Mouse (Mus musculus) Patski (cell line): ENCODE measurements at regions not wholly inside any gene's neighbourhood (a gene's known extent, or its start where the extent isn't known, plus 50 kb on each side); places are given as distances from the start of the nearest gene placed in this dataset.

Source experiments
- ATAC-seq: fragments of 100-300 bp; one replicate; pipeline ENCODE4 v1.8.0; 2021
- CTCF ChIA-PET: fragments of 350-600 bp; sonication (Branson Sonifier 250); formaldehyde crosslinking; loops from one replicate; lab custom pipeline; 2022; ENCODE audit warnings: inconsistent platforms; lab: Charles Lee
- POLR2A ChIA-PET: fragments of 350-600 bp; sonication (Branson Sonifier 250); formaldehyde crosslinking; loops from one replicate; lab custom pipeline; 2022; ENCODE audit warnings: antibody characterized with exemption, inconsistent platforms; lab: Charles Lee
- DNase-seq: peaks from one replicate; pipeline ENCODE4 v3.0.0-alpha.2; 2011; ENCODE audit warnings: low read depth, low spot score
- H3K27me3 ChIP-seq: fragments of 371-371 bp; one replicate; pipeline ENCODE4 v1.5.1; 2021
- CTCF ChIP-seq: fragments of 100-300 bp; IDR thresholded peaks from one replicate; pipeline ENCODE4 v1.5.1; 2021
- in situ Hi-C: fragments of 300-500 bp; cut with MboI; formaldehyde crosslinking; loops from 3 replicates; pipeline ENCODE4 v1.11.1; 2018; ENCODE audit warnings: low pct_unique_long_range_greater_than_20kb, mixed read lengths

DNA sequence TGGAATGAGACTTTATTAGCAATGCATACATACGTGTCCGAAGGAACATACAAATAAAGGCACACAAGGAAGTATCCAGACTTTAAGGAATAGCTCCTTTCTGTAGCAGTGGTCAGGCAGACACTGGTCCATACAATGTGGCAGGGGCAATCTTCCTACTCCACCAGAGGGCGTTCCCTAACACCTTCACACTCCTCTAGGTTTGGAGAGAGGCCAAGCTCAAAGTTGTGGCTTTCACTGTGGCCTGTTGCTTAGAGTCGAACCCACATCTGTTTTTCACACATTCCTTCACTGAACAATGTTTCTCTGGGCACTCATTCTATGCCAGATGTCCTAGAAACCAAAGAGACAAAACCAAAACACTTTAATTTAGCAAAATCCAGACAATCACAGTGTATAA, 178.4 kb upstream of the Ttc29 start:
- ChIA-PET POLR2A (no interaction called here), CTCF (no interaction called here)
- H3K27me3 ChIP-seq: peaks cover 4% of the 10 kb centered on the region
- DNase-seq: no peak
- ATAC-seq: no peak
- TF ChIP-seq CTCF: no peak
- in situ Hi-C loops: no loop called here

DNA sequence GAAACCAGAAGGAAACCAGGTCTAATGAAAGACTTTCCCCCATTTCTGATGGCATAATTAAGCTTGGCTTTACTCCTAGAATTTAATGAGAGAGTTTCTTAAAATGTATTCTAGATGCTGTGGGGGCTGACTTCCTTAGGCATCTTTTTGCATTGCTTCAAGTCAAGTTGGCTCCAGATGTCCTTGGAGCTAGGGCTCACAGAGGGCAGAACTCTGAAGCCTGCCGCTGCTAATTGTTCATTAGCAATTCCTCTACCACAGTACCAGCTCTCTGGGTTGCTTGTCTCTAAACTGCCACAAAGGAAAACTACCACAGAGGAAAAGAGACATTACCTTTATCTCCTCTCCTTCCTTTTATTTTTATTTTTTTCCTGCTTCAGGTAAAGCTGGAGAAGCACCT, 175.9 kb upstream of the Ttc29 start:
- POLR2A ChIA-PET: no interaction called here
- TF ChIP-seq CTCF: no peak
- in situ Hi-C loops: no loop called here
- peaks cover 4% of the 10 kb centered on the region for H3K27me3 ChIP-seq
- DNase-seq: no peak
- CTCF ChIA-PET: no interaction called here
- no peak for ATAC-seq

DNA sequence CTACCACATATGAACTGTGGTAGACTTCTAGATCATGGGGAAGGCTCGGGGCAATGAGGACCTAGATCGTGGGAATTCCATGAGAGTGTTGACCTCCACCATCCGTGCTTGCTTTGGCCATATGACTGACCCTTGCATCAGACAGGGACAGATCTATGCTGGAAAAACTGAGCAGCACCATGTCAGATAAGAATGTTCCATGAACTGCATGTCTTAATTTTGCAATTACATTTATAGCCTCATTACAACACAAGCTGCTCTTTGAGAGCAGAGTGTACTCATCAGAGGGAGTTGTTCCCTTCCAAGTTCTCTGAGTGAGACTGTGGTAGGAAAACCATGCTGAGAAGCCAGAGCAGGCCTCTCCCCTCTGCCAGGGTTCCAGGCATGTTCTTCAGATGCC, 166.4 kb upstream of the Ttc29 start:
- peaks cover 14% of the 10 kb centered on the region for H3K27me3 ChIP-seq
- no peak for DNase-seq
- in situ Hi-C loops: no loop called here
- TF ChIP-seq CTCF: no peak
- ChIA-PET CTCF (no interaction called here), POLR2A (no interaction called here)
- ATAC-seq: no peak

DNA sequence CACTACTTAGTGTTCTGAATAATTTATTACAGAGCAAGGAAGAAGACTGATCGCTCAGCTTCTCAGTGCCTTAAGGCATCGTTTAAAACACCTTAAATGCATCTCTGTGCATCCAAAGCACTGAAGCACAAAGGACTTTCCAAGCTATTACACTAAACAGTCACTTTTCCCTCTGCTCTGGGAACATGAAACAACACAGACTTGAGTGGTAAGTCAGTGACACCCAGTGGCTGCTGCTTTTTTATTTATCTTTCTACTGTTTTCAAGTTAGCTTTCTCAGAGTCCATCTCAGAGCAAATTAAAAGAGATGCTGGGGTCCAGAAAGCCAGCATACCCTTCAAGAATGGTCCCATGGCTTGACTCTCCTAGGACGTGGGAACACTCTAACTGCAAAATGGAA, 162.3 kb upstream of the Ttc29 start:
- ChIA-PET POLR2A (no interaction called here), CTCF (no interaction called here)
- DNase-seq (no peak), ATAC-seq (no peak)
- H3K27me3 ChIP-seq: peaks cover 21% of the 10 kb centered on the region
- in situ Hi-C loops: loop anchor here (25.0 kb wide), 2 partner anchors 837 to 1537 kb away; no protein-coding TSS in a partner anchor
- no peak for TF ChIP-seq CTCF

- DNase-seq: no peak
- no peak for TF ChIP-seq CTCF
- CTCF ChIA-PET: no interaction called here
- POLR2A ChIA-PET: no interaction called here
- in situ Hi-C loops: loop anchor here (25.0 kb wide), 2 partner anchors 833 to 1533 kb away; no protein-coding TSS in a partner anchor
- H3K27me3 ChIP-seq: peaks cover 18% of the 10 kb centered on the region
- no peak for ATAC-seq
These were observed 158.7 kb upstream of the Ttc29 start for GRCm38 (mm10) chr8:78054435-78054834.

- ATAC-seq (no peak), DNase-seq (no peak)
- no peak for TF ChIP-seq CTCF
- ChIA-PET CTCF (no interaction called here), POLR2A (no interaction called here)
- peaks cover 18% of the 10 kb centered on the region for H3K27me3 ChIP-seq
- in situ Hi-C loops: loop anchor here (25.0 kb wide), 2 partner anchors 832 to 1532 kb away; no protein-coding TSS in a partner anchor
These were observed 158.2 kb upstream of the Ttc29 start for GRCm38 (mm10) chr8:78054920-78055319.

- POLR2A ChIA-PET: no interaction called here
- in situ Hi-C loops: loop anchor here (25.0 kb wide), 2 partner anchors 832 to 1532 kb away; no protein-coding TSS in a partner anchor
- CTCF ChIA-PET: no interaction called here
- no peak for DNase-seq
- H3K27me3 ChIP-seq: peaks cover 15% of the 10 kb centered on the region
- ATAC-seq: no peak
- TF ChIP-seq CTCF: no peak
These were observed 157.6 kb upstream of the Ttc29 start for GRCm38 (mm10) chr8:78055531-78055930.

DNA sequence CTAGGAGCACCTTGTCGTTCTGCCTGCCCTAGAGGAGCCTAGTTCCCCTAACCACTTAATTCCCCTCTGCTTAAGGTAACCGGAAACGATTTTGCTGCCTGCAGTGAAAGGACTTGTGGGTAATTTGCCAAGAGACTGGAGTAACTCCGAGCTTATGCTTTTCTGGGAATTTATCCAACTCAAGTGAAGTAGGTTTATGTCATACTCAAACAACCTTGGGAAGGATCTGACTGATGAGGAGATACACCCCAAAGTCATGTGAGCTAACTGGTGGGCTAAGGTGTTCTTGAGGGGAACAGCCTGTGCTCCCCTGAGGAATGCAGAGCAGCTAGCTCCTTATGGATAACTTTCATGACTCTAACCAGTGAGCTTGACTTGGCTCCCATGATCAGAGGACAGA, 155.7 kb upstream of the Ttc29 start:
- peaks cover 10% of the 10 kb centered on the region for H3K27me3 ChIP-seq
- no peak for TF ChIP-seq CTCF
- in situ Hi-C loops: loop anchor here (25.0 kb wide), 2 partner anchors 830 to 1530 kb away; no protein-coding TSS in a partner anchor
- DNase-seq: no peak
- ATAC-seq: no peak
- CTCF ChIA-PET: no interaction called here
- POLR2A ChIA-PET: no interaction called here

DNA sequence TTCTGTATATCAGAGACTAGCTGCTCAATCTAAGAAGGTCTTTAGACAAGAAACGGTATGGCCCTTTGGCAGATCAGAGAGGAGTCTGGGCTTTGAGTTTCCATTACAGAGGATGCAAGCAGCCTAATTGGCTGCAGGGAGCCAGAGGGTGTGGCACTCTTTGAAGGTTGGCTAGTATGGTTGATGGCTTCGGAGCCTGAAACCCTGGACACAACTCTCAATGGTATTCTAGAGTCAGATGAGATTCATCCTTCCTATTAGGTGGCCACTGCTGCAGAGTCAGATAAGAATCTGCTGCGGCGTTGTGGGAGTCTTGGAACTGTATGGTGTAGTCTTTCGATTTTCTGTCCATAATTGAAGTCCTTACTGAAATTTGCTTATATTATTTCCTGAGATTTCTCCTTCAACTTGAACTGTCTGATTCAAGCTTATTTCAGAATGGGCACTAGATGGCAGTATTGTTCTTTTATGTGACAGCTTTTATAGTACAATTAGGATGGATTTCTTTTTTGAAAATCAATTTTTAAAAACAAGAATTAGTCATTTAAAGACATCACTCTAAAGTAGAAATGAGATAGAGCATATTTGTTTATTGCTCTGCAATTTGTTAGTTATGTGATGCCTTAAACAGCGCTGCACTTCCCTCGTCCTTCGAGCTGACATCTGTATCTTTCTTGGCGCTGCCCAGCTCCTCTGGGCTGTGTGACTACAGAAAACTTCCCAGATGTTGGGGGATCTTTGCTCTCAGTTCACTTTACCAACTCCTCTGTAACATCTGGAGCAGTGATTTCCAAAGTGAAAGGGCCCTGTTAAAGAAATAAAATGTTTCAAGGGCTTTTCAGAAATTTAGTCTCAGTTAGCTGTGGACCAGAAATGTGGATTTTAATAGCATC, 151.0 kb upstream of the Ttc29 start:
- CTCF ChIA-PET: interaction anchor here (0.7 to 1.4 kb wide), 5 partner anchors 58 to 1521 kb away, joined by 3 to 4 read pairs (median 3); no protein-coding TSS in a partner anchor
- in situ Hi-C loops: loop anchor here (10.0 to 25.0 kb wide), 3 partner anchors 593 to 1525 kb away; no protein-coding TSS in a partner anchor
- POLR2A ChIA-PET: no interaction called here
- TF ChIP-seq CTCF: peak; percentile 65
- ATAC-seq: no peak
- no peak for DNase-seq
- H3K27me3 ChIP-seq: peaks cover 16% of the 10 kb centered on the region

DNA sequence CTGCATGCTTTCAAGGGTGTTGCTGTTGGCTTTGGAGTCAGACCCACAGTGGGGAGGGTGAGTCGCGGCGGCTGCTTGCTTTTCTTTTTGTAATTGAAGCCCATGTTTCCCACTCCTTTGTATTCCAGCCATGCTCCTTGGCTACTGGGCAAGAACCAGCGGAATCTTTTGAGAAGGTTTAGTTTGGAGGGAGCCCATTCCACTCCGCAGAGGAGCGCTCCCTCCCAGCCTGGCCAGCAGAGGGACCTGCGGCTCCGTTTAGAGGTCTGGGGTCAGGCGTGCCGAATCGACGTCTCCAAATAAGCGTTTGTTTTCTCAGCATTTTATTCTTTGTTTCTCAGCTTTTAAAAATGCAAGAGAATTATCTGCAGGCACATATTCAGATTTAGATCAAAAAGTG, 149.6 kb upstream of the Ttc29 start:
- POLR2A ChIA-PET: no interaction called here
- ATAC-seq: no peak
- peaks cover 27% of the 10 kb centered on the region for H3K27me3 ChIP-seq
- DNase-seq: no peak
- TF ChIP-seq CTCF: peak; percentile 38
- CTCF ChIA-PET: no interaction called here
- in situ Hi-C loops: loop anchor here (10.0 to 25.0 kb wide), 3 partner anchors 591 to 1524 kb away; no protein-coding TSS in a partner anchor

DNA sequence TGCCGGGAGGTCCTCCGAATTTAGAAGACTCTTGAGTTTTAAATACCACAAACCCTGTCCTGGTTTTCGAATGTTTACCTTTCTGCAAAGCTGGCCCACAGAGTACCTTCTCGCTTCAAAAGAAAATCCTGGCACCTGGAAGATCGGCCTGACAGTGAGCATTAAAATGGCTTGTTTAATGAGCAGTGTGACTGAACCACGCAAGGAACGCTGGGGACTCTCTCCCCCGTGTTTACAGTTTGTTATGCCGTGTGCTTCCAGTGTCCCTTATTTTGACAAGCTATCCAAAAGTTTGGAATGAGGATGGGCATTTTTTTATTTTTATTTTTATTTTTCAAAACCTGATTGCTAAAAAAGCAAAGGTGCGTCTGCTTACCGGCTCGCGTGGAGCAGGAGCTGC, 148.9 kb upstream of the Ttc29 start:
- POLR2A ChIA-PET: no interaction called here
- in situ Hi-C loops: loop anchor here (10.0 to 25.0 kb wide), 3 partner anchors 591 to 1523 kb away; no protein-coding TSS in a partner anchor
- TF ChIP-seq CTCF: no peak
- CTCF ChIA-PET: no interaction called here
- DNase-seq (no peak), ATAC-seq (no peak)
- peaks cover 29% of the 10 kb centered on the region for H3K27me3 ChIP-seq
